Mouse (Mus musculus) cerebellum, postnatal 25 days (tissue): ENCODE data around the gene Plekhg2.
"Not testable (repeated sequence)": the region's sequence is repeated elsewhere in the genome, so short reads cannot be mapped to it uniquely, and the experiment has no call there.

ENCODE experiments used
- DNase-seq, 2 experiments: peaks; one replicate each; pipeline ENCODE4 v3.0.0; 2021; ENCODE audit warnings: mixed read lengths in 2 of 2

Gene Plekhg2

GRCm38 (mm10) chr7:28372251-28373108 is at the start of gene Plekhg2:
Gene Plekhg2, minus strand, starts transcription at chr7:28372599.
- DNase-seq, result peak; percentile 93

- DNase-seq, result no peak
Measured at GRCm38 (mm10) chr7:28419416-28419815, 47.0 kb upstream of the Plekhg2 start.

GRCm38 (mm10) chr7:28418096-28418670 is 45.8 kb upstream of the Plekhg2 start:
- DNase-seq, result no peak

DNA sequence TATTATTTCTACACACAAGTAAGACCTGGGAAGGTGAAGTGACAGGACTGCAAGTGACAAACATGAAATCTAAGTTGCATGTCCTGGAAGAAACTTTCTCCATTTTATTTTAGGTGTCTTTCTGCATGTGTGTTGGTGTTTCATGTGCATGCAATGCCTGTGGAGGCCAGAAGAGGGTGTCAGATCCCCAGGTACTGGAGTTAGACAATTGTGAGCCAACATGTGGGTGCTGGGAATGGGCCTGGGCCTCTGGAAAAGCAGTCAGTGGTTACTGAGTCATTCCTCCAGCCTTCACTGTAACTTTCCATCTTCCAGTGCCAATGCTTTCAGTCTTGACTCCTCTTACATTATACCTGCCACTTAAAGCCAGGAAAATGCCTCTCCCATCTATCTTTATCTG is 45.0 kb upstream of the Plekhg2 start:
- no peak for DNase-seq

GRCm38 (mm10) chr7:28412826-28413225 is 40.4 kb upstream of the Plekhg2 start:
- no peak for DNase-seq

DNA sequence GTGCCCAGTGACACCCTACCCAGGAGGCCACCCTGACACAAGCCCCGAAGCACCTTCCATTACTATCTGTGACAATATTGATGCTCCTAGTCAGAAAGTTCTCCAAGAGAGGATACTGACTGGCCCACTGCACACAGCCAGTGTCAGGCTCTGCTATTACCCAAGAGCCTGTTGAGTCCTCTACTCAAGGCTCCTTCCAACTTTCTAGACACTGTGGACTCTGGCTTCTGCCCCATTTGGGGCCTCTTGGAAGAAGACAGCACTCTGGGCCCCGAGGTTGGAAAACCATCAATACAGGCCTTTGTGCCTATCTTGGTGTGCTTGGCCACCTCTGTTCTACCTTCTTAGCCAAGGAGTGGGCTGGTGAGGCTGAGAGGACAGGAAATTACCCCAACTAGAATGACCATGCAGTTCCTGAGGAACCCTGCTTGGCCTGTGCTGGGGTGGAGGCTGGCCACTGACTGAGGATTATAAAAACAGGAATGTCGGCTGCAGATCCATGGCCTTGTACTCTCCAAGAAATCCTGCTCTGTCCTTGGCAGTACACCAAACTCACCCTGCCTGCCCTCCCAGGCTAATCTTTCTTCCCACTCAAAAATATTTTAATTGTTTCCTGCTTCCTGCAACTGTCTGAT is 38.6 kb upstream of the Plekhg2 start:
- no peak for DNase-seq

GRCm38 (mm10) chr7:28401942-28402341 is 29.5 kb upstream of the Plekhg2 start:
- DNase-seq, result no peak

DNA sequence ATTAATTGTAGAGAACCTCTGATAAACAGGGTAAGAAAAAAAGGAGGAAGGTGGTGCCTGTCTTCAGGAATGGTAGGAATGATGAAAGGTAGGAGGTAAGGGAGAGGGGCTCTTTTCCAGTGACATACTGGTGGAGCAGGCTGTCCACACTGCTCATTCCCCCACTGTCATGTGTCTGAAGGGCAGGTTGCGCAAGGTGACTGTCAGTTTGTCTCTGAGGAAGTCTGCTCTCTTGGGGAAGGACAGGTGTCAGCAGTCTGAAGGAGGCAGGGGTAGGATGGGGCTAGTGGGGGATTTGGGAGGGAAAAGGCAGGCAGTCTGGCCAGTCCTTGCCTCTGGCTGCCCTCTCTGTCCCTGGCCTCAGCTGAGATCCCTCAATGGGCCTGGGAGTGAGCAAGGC is 28.6 kb upstream of the Plekhg2 start:
- no peak for DNase-seq

GRCm38 (mm10) chr7:28398696-28399340 is 26.4 kb upstream of the Plekhg2 start:
- DNase-seq, result no peak

DNA sequence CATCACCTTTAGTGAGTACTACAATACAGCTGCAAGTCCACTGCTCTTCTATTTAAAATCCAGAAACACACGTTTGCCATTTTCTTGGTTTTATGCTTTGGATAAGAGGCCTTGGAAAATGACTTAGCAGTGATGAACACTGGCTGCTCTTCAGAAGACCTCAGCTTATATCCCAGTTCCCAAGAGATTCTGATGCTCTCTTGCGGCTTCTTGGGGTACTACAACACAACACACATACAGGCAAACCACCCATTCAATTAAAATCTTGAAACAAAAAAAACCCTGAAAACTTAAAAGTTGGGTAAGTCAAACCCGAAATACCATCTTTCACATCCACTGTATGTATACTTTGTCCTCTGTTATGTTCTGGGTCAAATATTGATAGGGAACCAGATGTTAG is 25.6 kb upstream of the Plekhg2 start:
- DNase-seq, result peak in 1 of 2 experiments; percentile 53

GRCm38 (mm10) chr7:28395425-28395824 is 23.0 kb upstream of the Plekhg2 start:
- DNase-seq, result no peak

DNA sequence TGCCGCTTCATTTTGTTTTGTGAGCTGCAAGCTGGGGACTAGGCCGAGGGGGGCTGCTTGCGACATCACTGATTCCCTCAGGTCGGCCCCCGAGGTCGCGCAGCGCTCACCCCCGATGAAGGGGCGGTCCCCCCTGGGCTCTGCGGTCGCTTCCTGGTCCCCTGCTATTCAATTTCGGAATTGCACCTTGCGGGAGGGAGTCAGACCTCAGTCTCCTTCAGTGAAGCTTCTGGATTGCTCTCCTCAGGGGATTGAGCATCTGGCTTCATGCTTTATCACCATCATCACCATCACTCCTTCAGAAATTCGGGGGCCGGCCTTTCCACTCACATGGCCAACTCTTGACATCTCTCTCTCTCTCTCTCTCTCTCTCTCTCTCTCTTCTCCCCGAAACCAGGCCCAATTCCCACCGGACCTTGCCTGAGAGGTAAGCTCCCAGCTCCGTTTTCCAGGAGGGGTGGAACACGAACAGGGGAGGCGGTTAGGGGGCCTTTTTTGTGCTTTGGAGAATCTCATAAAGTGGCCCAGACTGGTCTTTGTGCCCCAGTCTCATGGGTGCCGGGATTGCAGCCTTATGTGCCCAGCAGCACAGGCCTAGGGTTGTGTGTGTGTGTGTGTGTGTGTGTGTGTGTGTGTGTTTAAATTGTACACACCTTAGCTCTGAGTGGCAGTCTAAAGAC is 21.0 kb upstream of the Plekhg2 start:
- no peak for DNase-seq

GRCm38 (mm10) chr7:28392429-28393271 is 20.3 kb upstream of the Plekhg2 start, which contains the start of the genes Med29 and Paf1:
Gene Med29, minus strand, starts transcription at chr7:28392708.
Gene Paf1, plus strand, starts transcription at chr7:28392951.
- peak; percentile 96 for DNase-seq

- DNase-seq, result no peak
Measured at GRCm38 (mm10) chr7:28390331-28390730, 17.9 kb upstream of the Plekhg2 start.

GRCm38 (mm10) chr7:28387384-28387783 is 15.0 kb upstream of the Plekhg2 start:
- not testable (repeated sequence) for DNase-seq

- DNase-seq, result not testable (repeated sequence)
Measured at GRCm38 (mm10) chr7:28386877-28387276, 14.5 kb upstream of the Plekhg2 start.

DNA sequence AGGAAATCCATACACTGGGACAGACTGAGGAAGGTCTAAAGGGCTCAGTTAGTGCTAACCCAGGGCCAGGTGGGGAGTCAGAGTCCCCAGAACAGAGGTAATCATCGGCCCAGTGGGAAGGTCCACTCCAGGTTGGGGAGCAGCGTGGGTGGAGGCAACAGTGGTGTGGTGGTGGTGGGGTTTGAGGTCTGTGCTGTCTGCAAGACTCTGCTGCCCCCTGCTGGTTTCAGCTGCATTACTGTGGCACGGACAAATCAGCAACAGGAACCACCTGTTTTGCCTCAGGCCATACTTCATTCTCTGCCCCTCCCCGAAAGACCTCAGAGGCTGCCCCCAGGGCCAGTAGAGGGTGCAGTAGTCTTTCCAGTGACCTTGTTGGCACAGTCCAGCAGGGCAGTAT is 14.1 kb upstream of the Plekhg2 start:
- peak; percentile 70 to 84 for DNase-seq

DNA sequence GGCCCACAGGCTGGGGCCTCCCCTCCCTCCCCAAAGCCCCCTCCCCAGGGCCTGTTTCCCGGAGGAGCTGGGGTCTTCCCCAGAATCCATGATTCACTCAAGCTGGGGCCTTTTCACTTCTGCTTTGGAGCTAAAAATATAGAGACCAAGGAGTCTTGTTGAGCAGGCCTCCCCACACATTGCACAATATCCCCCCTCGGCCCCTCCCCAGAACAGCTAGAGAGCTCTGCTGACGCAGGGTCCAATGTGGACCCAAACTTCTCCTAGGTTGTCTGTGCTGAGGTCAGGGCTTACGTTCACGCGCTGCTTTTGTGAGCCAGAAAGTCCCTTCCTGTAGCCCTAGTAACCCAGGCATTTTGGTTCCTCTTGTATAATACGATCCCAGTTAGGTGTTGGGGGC is 13.6 kb upstream of the Plekhg2 start:
- DNase-seq, result no peak

- DNase-seq, result no peak
Measured at GRCm38 (mm10) chr7:28385196-28385595, 12.8 kb upstream of the Plekhg2 start.

DNA sequence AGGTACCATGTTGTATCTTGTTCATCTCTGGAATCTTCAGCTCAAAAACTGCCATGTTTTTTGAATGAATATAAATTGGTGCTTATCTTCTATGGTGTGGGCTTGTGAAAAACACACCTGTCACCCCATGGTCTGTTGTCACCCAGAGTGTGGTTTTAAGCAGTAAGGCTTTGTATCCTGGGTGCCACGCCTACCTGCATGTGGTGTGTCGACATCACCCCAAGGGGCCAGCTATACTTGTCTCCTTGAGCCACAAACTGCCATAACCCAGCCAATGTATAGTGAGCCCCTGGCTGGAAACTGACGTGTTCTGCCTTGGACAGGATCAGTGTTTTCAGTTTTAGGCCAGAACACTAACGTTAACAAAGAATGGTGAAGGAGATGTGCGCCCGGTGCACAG is 11.8 kb upstream of the Plekhg2 start:
- DNase-seq, result no peak

GRCm38 (mm10) chr7:28383606-28384005 is 11.2 kb upstream of the Plekhg2 start:
- DNase-seq, result no peak

GRCm38 (mm10) chr7:28382981-28383396 is 10.6 kb upstream of the Plekhg2 start:
- no peak for DNase-seq
